Mouse (Mus musculus): ENCODE results near the gene Dhx8.

- TF ChIP-seq CTCF (IDR thresholded peaks at IDR 0.05) (no peak), POLR2A (IDR thresholded peaks at IDR 0.05; ENCODE audit: insufficient read depth, low read depth, low read length) (no peak), EP300 (IDR thresholded peaks at IDR 0.05; ENCODE audit: insufficient read depth, low read depth, low read length) (no peak)
Measured at GRCm38 (mm10) chr11:101797355-101797754, 64.6 kb downstream of the Dhx8 start.
